Mouse (Mus musculus) heart, embryonic 10.5 days (tissue): ENCODE data around the gene Gal3st2c. TPM values are rescaled to one million over a fixed set of nuclear protein-coding genes. Genes with fewer than 3 reads are reported as not detected.
"Not testable (repeated sequence)": the region's sequence is repeated elsewhere in the genome, so short reads cannot be mapped to it uniquely, and the experiment has no call there.

Experiments
- DNase-seq: peaks from one replicate; pipeline ENCODE4 v3.0.0-alpha.2; 2017; ENCODE audit warnings: low spot score
- H3K27ac ChIP-seq: fragments of 300-500 bp; sonication (generic); 2 replicates; pipeline ENCODE4 v1.5.1; 2016; ENCODE audit warnings: mild to moderate bottlenecking
- H3K27me3 ChIP-seq: fragments of 300-500 bp; sonication (generic); 2 replicates; pipeline ENCODE4 v1.6.1; 2016; ENCODE audit warnings: mild to moderate bottlenecking; ENCODE audit not compliant: poor library complexity, insufficient read depth, severe bottlenecking
- H3K36me3 ChIP-seq: fragments of 300-500 bp; sonication (generic); 2 replicates; pipeline ENCODE4 v1.6.1; 2016; ENCODE audit warnings: mild to moderate bottlenecking, moderate library complexity
- H3K4me1 ChIP-seq: fragments of 300-500 bp; sonication (generic); 2 replicates; pipeline ENCODE4 v1.6.1; 2016; ENCODE audit warnings: mild to moderate bottlenecking
- H3K4me3 ChIP-seq: fragments of 300-500 bp; sonication (generic); 2 replicates; pipeline ENCODE4 v1.5.1; 2016; ENCODE audit warnings: mild to moderate bottlenecking, moderate library complexity
- H3K9me3 ChIP-seq: fragments of 300-500 bp; sonication (generic); 2 replicates; pipeline ENCODE4 v1.6.1; 2016; ENCODE audit warnings: mild to moderate bottlenecking, moderate library complexity
- WGBS: fragments of 180-500 bp; shearing (Covaris S2); methylation state at CpG from one replicate; pipeline ENCODE4 v1.1.7; 2016; 5-methylcytosine and 5-hydroxymethylcytosine counted together
- polyA plus RNA-seq: library from polyadenylated mRNA; unstranded; fragments of >200 nt; fragmentation: Nextera tagmentation; extraction: Ambion mirVana; gene quantifications from 2 replicates; pipeline ENCODE4 v1.2.1, GENCODE M21; 2016

The Gal3st2c gene
- not detected in 2 replicates for polyA plus RNA-seq

DNA sequence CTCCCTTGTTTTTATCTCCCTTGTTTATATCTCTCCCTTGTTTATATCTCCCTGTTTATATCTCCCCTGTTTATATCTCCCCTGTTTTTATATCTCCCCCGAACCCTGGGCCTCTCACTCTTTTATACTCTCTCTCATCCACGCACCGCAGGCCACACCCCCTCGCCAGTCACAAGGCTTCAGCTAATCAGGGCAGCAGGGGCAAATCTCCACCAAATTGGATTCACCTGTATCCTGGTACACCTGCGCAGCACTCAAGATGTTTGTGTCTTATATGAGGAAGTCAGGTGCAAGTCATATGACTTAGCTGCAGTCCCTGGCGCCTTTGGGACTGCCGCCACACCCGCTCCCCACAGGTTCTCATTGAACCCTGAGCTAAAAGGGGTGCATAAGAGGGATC lies at the start of gene Gal3st2c:
TSS of gene Gal3st2c (plus strand) at position 301 of the 400 bp plus-strand sequence.
- not testable (repeated sequence) for H3K36me3 ChIP-seq, DNase-seq, H3K4me1 ChIP-seq, H3K4me3 ChIP-seq, H3K27ac ChIP-seq, H3K27me3 ChIP-seq, H3K9me3 ChIP-seq
- whole genome bisulfite sequencing, result 93% methylated on average over 7 of the region's 8 CpGs

- not testable (repeated sequence) for H3K27me3 ChIP-seq, H3K36me3 ChIP-seq
- WGBS, result no CpG with 5 or more reads among the region's 11 CpGs
Measured at GRCm38 (mm10) chr1:93949087-93949486, 41.2 kb upstream of the Gal3st2c start.

DNA sequence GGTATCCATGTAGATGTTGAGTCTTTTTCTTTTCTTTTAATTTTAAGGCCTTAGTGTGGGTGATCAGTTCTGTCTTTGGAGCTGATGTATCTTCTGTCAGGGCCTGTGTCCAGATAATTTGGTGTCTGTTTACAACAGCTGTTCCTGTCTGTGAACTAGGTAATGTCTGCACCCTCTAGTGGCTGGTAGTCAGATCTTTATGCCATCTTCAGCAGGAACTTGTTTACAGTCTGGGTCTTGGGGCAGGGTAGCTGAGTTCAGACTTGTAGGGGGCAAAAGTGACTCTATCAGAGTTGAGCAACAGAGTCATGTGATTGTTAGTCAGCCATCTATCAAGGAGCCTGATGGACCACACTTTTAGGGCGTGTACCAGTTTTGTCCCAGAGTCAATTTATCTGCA lies 23.8 kb upstream of the Gal3st2c start:
- not testable (repeated sequence) for H3K4me3 ChIP-seq, H3K27ac ChIP-seq, H3K36me3 ChIP-seq, H3K27me3 ChIP-seq, DNase-seq, H3K4me1 ChIP-seq, H3K9me3 ChIP-seq
- no CpG with 5 or more reads among the region's 1 CpGs for WGBS

More at GRCm38 (mm10) chr1:93949087-93949486, 41.2 kb upstream of the Gal3st2c start:
- DNase-seq, H3K4me1 ChIP-seq, H3K9me3 ChIP-seq, H3K27ac ChIP-seq, H3K4me3 ChIP-seq: not testable (repeated sequence)

GRCm38 (mm10) chr1:93970380-93970779 lies 19.9 kb upstream of the Gal3st2c start:
- H3K27me3 ChIP-seq, DNase-seq, H3K36me3 ChIP-seq, H3K4me3 ChIP-seq, H3K9me3 ChIP-seq, H3K4me1 ChIP-seq, H3K27ac ChIP-seq: not testable (repeated sequence)
- WGBS, result 13% methylated on average over 3 of the region's 5 CpGs

- not testable (repeated sequence) for DNase-seq, H3K4me3 ChIP-seq, H3K9me3 ChIP-seq, H3K27me3 ChIP-seq, H3K36me3 ChIP-seq, H3K27ac ChIP-seq, H3K4me1 ChIP-seq
- no CpG with 5 or more reads among the region's 4 CpGs for WGBS
Measured at GRCm38 (mm10) chr1:93970797-93971196, 19.5 kb upstream of the Gal3st2c start.

GRCm38 (mm10) chr1:93975764-93976163 lies 14.5 kb upstream of the Gal3st2c start:
- not testable (repeated sequence) for H3K27me3 ChIP-seq, H3K4me3 ChIP-seq, DNase-seq, H3K27ac ChIP-seq, H3K4me1 ChIP-seq, H3K36me3 ChIP-seq, H3K9me3 ChIP-seq
- 72% methylated on average over 2 of the region's 4 CpGs for WGBS

GRCm38 (mm10) chr1:93978287-93978686 lies 12.0 kb upstream of the Gal3st2c start:
- DNase-seq, result not testable (repeated sequence)

DNA sequence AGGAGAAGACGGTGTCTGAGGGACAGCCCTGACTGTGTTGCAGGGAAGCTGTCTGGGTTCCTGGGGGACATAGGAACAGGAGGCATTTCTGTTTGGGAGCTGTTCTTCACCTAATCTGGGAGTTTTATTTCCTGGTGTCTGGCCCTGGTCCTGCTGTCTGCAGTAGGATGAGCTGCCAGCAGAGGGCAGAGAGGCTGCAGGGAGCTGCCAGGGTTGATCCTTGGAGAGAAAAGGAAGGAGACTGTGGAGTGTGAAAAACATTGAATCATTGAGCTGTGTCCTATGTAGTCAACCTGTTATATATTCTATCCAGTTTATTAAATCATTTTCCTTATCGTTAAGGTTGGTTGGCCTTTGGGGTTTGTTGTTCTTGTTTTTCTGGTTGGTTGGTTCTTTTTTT lies 9.4 kb upstream of the Gal3st2c start:
- not testable (repeated sequence) for H3K4me3 ChIP-seq, DNase-seq
- WGBS, result no CpG with 5 or more reads among the region's 2 CpGs

More at GRCm38 (mm10) chr1:93978287-93978686, 12.0 kb upstream of the Gal3st2c start:
- H3K4me1 ChIP-seq, H3K36me3 ChIP-seq, H3K27me3 ChIP-seq, H3K27ac ChIP-seq, H3K9me3 ChIP-seq, H3K4me3 ChIP-seq: not testable (repeated sequence)
- WGBS, result no CpG with 5 or more reads among the region's 7 CpGs

GRCm38 (mm10) chr1:93986167-93986566 lies 4.1 kb upstream of the Gal3st2c start:
- no peaks in the 10 kb centered on the region for H3K27me3 ChIP-seq
- H3K36me3 ChIP-seq, result no peaks in the 10 kb centered on the region
- no peak for DNase-seq
- no peaks in the 10 kb centered on the region for H3K9me3 ChIP-seq
- H3K4me1 ChIP-seq, result no peaks in the 10 kb centered on the region
- H3K27ac ChIP-seq, result no peak overlapping the region
- no peak overlapping the region for H3K4me3 ChIP-seq
- WGBS, result 38% methylated on average over 3 of the region's 3 CpGs

More for the DNA sequence above, 9.4 kb upstream of the Gal3st2c start:
- not testable (repeated sequence) for H3K4me1 ChIP-seq, H3K9me3 ChIP-seq, H3K27me3 ChIP-seq, H3K36me3 ChIP-seq, H3K27ac ChIP-seq

DNA sequence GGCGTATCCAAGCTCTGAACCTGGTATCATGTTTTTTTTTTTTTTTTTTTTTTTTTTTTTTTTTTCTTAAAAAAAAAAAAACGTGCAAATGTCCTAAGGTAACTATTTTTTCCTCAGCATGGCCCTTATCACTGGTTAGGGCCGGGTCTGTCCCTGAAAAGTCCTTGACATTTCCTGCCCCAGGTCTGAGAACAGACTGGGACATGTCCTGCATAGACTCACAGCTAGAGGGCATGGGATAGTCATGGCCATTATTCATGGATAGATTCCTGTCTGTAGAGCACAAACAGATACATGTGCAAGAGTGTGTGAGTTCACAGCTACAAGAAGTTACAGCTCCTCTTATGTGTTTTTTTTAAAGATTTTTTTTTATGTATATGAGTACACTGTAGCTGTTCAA lies 1.5 kb upstream of the Gal3st2c start:
- no peak overlapping the region for H3K27ac ChIP-seq
- 53% methylated on average over 3 of the region's 3 CpGs for WGBS
- H3K4me1 ChIP-seq, result no peaks in the 10 kb centered on the region
- H3K27me3 ChIP-seq, result no peaks in the 10 kb centered on the region
- DNase-seq, result no peak
- H3K36me3 ChIP-seq, result no peaks in the 10 kb centered on the region
- no peak overlapping the region for H3K4me3 ChIP-seq
- H3K9me3 ChIP-seq, result no peaks in the 10 kb centered on the region

DNA sequence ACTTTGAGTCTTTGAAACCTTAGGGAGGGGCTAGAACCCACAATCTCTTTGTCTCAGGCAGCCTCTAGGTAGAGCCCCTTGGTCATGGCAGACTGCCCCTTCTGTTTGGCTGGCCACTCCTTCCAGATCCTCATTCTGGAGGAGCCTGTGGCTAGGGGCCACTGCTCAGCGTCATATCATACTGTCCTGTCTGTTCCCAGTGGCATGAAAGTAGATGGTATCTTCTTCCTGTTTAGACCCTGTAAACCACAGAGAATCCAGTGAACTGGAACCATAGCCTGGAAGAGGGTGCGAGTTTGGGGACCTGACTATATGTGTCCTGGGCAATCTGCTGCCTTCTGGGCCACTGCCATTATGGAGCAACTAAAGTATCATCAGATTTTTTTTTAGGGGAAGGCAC lies 759 bp downstream of the Gal3st2c start:
- DNase-seq, H3K27ac ChIP-seq, H3K27me3 ChIP-seq, H3K9me3 ChIP-seq, H3K4me1 ChIP-seq, H3K36me3 ChIP-seq, H3K4me3 ChIP-seq: not testable (repeated sequence)
- WGBS, result 74% methylated on average over 2 of the region's 2 CpGs

GRCm38 (mm10) chr1:93991491-93991890 lies 1.2 kb downstream of the Gal3st2c start:
- 78% methylated on average over 3 of the region's 3 CpGs for WGBS

GRCm38 (mm10) chr1:94001023-94001422 lies 10.7 kb downstream of the Gal3st2c start:
- H3K27me3 ChIP-seq, result no peaks in the 10 kb centered on the region
- no peaks in the 10 kb centered on the region for H3K36me3 ChIP-seq
- no peaks in the 10 kb centered on the region for H3K4me1 ChIP-seq
- no peak overlapping the region for H3K27ac ChIP-seq
- 70% methylated on average over 2 of the region's 2 CpGs for WGBS
- no peak for DNase-seq
- no peak overlapping the region for H3K4me3 ChIP-seq
- H3K9me3 ChIP-seq, result no peaks in the 10 kb centered on the region

More at GRCm38 (mm10) chr1:93991491-93991890, 1.2 kb downstream of the Gal3st2c start:
- not testable (repeated sequence) for H3K36me3 ChIP-seq, H3K4me1 ChIP-seq, H3K27me3 ChIP-seq, DNase-seq, H3K9me3 ChIP-seq, H3K4me3 ChIP-seq, H3K27ac ChIP-seq

DNA sequence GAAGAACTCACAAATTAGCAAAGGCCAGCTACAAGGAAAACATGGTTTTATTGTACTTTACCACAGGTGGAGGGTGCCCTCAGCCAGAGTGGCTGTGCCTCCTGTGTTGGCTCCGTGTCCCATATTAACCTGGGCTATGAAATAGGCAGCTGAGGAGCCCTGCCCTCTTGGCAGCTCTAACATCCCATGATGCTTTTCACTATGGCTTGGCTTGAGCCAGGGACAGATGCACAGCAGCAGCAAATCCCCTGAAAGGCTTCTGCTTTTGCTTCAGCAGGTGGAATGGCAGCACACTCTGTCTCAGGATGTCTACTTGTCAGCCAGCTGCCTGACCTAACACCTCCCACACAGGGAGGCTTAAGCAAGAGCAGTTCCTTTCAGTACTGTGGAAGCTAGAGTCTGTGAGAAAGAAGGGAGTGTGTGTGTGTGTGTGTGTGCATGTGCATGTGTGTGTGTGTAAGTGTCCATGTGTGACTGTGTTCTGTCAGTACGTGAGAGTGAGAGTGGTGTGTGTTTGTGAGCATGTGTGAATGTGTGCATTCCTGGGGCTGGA lies 15.7 kb downstream of the Gal3st2c start:
- not testable (repeated sequence) for DNase-seq, H3K9me3 ChIP-seq, H3K27ac ChIP-seq, H3K4me1 ChIP-seq, H3K4me3 ChIP-seq, H3K36me3 ChIP-seq, H3K27me3 ChIP-seq
- WGBS, result 66% methylated on average over 2 of the region's 2 CpGs
